19 mouse cellular contexts compared by ENCODE assay signal in the genomic region with DNA sequence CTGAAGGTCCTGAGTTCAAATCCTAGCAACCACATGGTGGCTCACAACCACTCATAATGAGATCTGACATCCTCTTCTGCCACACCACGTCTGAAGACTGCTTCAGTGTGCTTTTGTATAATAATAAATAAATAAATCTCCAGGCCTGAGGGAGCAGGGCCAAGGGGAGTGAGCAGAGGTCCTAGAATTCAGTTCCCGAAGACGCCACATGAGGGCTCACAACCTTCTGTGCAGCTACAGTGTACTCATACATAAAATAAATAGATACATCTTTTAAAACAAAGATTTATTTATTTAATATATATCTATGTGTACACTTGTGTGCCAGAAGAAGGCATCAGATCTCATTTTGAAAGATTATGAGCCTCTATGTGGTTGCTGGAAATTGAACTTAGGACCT. TPM values are rescaled to one million over a fixed set of nuclear protein-coding genes. Genes with fewer than 3 reads are reported as not detected.
DNase-seq lines count a peak whose midpoint lies in the region; ATAC-seq and TF ChIP-seq lines count a peak whose summit lies in the region.
"Had no signal": no experiment of that assay in that cellular context is flagged by ENCODE, and none has a peak within 500 bp of the region (broad histone marks: within the 10 kb centered on the region; RNA-seq: fewer than 3 reads in every experiment).

No protein-coding gene starts in this region.

- no peak for ATAC-seq in liver, postnatal 0 days
- peak; percentile 48; the same call in 1 of the 2 replicates for ATAC-seq in granulocyte monocyte progenitor cell, adult 5-6 weeks (replicated peaks; ENCODE audit: poor library complexity, severe bottlenecking)
- ATAC-seq: forebrain, embryonic 16.5 days; intestine, embryonic 16.5 days had no signal

- no peak overlapping the region for H3K4me2 ChIP-seq in liver, postnatal 0 days (ENCODE audit: low read depth, low read length)
- H3K4me2 ChIP-seq: heart, embryonic 12.5 days; hindbrain, embryonic 15.5 days; limb, embryonic 15.5 days; lung, embryonic 15.5 days had no signal

- 80% methylated on average over 3 of the region's 3 CpGs for WGBS in liver, postnatal 0 days (ENCODE audit: insufficient replicate concordance)

- 0 out of 2 replicates have a peak, but pooled peaks have one; percentile 4 for TF ChIP-seq CTCF in liver, postnatal 0 days (IDR thresholded peaks at IDR 0.05; ENCODE audit: low read depth)
- peak; percentile 10 to 37 (median 32); a peak in 1 of 6 replicates for TF ChIP-seq CTCF in MEL (IDR thresholded peaks at IDR 0.05 in 2 of 3, conservative IDR thresholded peaks at IDR 0.05 in 1 of 3; ENCODE audit: control insufficient read depth in 1 of 3, insufficient read depth in 1 of 3, low read depth in 2 of 3, low read length in 3 of 3, poor library complexity in 1 of 3, severe bottlenecking in 1 of 3)

- no peak overlapping the region for H3K27ac ChIP-seq in liver, postnatal 0 days (ENCODE audit: low read depth)
- no peak overlapping the region for H3K27ac ChIP-seq in MEL (ENCODE audit: control insufficient read depth, low read depth, low read length)
- H3K27ac ChIP-seq: hindbrain, embryonic 15.5 days; limb, embryonic 15.5 days; lung, embryonic 15.5 days had no signal

- H3K36me3 ChIP-seq in liver, postnatal 0 days (replicated peaks; ENCODE audit: insufficient read depth, low read length): peaks cover 42% of the 10 kb centered on the region
- peaks cover 0 to 27% of the 10 kb centered on the region in 2 experiments; a peak in 2 of 4 replicates for H3K36me3 ChIP-seq in MEL (ENCODE audit: control insufficient read depth in 1 of 2, insufficient read depth in 2 of 2, low read length in 2 of 2)
- H3K36me3 ChIP-seq: hindbrain, embryonic 15.5 days had no signal

- no peak overlapping the region for H3K9ac ChIP-seq in liver, postnatal 0 days (replicated peaks)
- H3K9ac ChIP-seq in MEL (ENCODE audit: control insufficient read depth, low read depth, low read length, poor library complexity, severe bottlenecking): no peak overlapping the region
- H3K9ac ChIP-seq: heart, embryonic 12.5 days; hindbrain, embryonic 15.5 days; limb, embryonic 15.5 days; lung, embryonic 15.5 days had no signal

- no peak for TF ChIP-seq EP300 in liver, postnatal 0 days (IDR thresholded peaks at IDR 0.05; ENCODE audit: low read depth)
- no peak for TF ChIP-seq EP300 in MEL (IDR thresholded peaks at IDR 0.05; ENCODE audit: low read depth in 1 of 2, low read length in 2 of 2)

- H3K4me3 ChIP-seq in liver, postnatal 0 days (ENCODE audit: low read depth, low read length): no peak overlapping the region
- no peak overlapping the region for H3K4me3 ChIP-seq in MEL (ENCODE audit: control insufficient read depth in 1 of 2, insufficient read depth in 1 of 2, low read depth in 2 of 2, low read length in 2 of 2)
- H3K4me3 ChIP-seq: heart, embryonic 12.5 days; hindbrain, embryonic 15.5 days; limb, embryonic 15.5 days; lung, embryonic 15.5 days; megakaryocyte, embryonic 14.5 days had no signal

- no peak for DNase-seq in liver, postnatal 0 days
- DNase-seq in liver (no peak), 416B (ENCODE audit: low read depth) (peak; percentile 36), MEL (ENCODE audit: low read depth, low spot score) (peak; percentile 42)
- no peak for DNase-seq in gastrocnemius, postnatal 10 days
- no peak for DNase-seq in testis, postnatal 10 days (ENCODE audit: low spot score)
- DNase-seq: adrenal gland, postnatal 10 days; cerebellum, adult 11 months; cerebellum, postnatal 10 days; heart, postnatal 14 days; thymus, postnatal 14 days had no signal

- 0 out of 2 replicates have a peak, but pooled peaks cover 2% of the 10 kb centered on the region for H3K79me2 ChIP-seq in MEL (ENCODE audit: control insufficient read depth, insufficient read depth, low read length, poor library complexity)

- no peaks in the 10 kb centered on the region for H3K27me3 ChIP-seq in liver, postnatal 0 days (ENCODE audit: insufficient read depth, low read length)
- H3K27me3 ChIP-seq in MEL (ENCODE audit: control insufficient read depth in 1 of 2, insufficient read depth in 2 of 2, low read length in 2 of 2): no peaks in the 10 kb centered on the region
- H3K27me3 ChIP-seq: heart, embryonic 12.5 days; hindbrain, embryonic 15.5 days; limb, embryonic 15.5 days; lung, embryonic 15.5 days; megakaryocyte, embryonic 14.5 days had no signal

- TF ChIP-seq RAD21 in MEL (IDR thresholded peaks at IDR 0.05; ENCODE audit: low read depth, low read length): no peak; the same call in 1 of the 2 replicates

- H3K9me3 ChIP-seq in liver, postnatal 0 days (ENCODE audit: low read length): no peaks in the 10 kb centered on the region
- no peaks in the 10 kb centered on the region for H3K9me3 ChIP-seq in MEL (replicated peaks; ENCODE audit: insufficient read depth, low read length)
- H3K9me3 ChIP-seq: heart, embryonic 12.5 days; hindbrain, embryonic 15.5 days; limb, embryonic 15.5 days; lung, embryonic 15.5 days; megakaryocyte, embryonic 14.5 days had no signal

- no peaks in the 10 kb centered on the region for H3K4me1 ChIP-seq in liver, postnatal 0 days (ENCODE audit: insufficient read depth)
- no peaks in the 10 kb centered on the region for H3K4me1 ChIP-seq in MEL (ENCODE audit: control insufficient read depth in 1 of 2, insufficient read depth in 2 of 2, low read length in 2 of 2)
- H3K4me1 ChIP-seq: heart, embryonic 12.5 days; hindbrain, embryonic 15.5 days; limb, embryonic 15.5 days; lung, embryonic 15.5 days had no signal

- TF ChIP-seq POLR2A in MEL (IDR thresholded peaks at IDR 0.05; ENCODE audit: control insufficient read depth in 1 of 2, insufficient read depth in 1 of 2, low read depth in 1 of 2, low read length in 2 of 2, poor library complexity in 1 of 2): no peak

TF ChIP-seq in MEL, 35 proteins besides CTCF, POLR2A, EP300 and RAD21:
- TF ChIP-seq SMC3 (IDR thresholded peaks at IDR 0.05; ENCODE audit: low read depth, low read length): peak; percentile 37
- TF ChIP-seq GATA1 (IDR thresholded peaks at IDR 0.05; ENCODE audit: low read depth, low read length): no peak
- TF ChIP-seq MAX (IDR thresholded peaks at IDR 0.05; ENCODE audit: low read length): no peak
- no peak for TF ChIP-seq TCF12 (IDR thresholded peaks at IDR 0.05; ENCODE audit: low read depth, low read length)
- TF ChIP-seq GABPA (IDR thresholded peaks at IDR 0.05; ENCODE audit: low read depth, low read length): no peak
- no peak for TF ChIP-seq ZKSCAN1 (IDR thresholded peaks at IDR 0.05; ENCODE audit: low read depth, low read length)
- TF ChIP-seq CHD2 (IDR thresholded peaks at IDR 0.05; ENCODE audit: low read length): no peak
TF ChIP-seq in MEL: peak in this region for 1.

RNA-seq across cellular contexts. Expression of a gene that starts 11.8 kb away (rescaled TPM):
- 1.1 and 1.5 TPM in 2 replicates for polyA plus RNA-seq in liver, postnatal 0 days (2015; fragmentation: Nextera tagmentation; extraction: Ambion mirVana)
- 5.7 and 6.7 TPM in 2 replicates for total RNA-seq in MEL (2012; rRNA removed)
- 1 to 10 TPM in 1 of 2 experiments, not detected in 1; 8.2 TPM for polyA plus RNA-seq in MEL (2012; ENCODE audit: insufficient read depth in 1 of 2, insufficient read length in 2 of 2, low read depth in 1 of 2, low replicate concordance in 2 of 2, missing spikeins in 1 of 2)
- 26.1 and 30.8 TPM in 2 replicates for total RNA-seq in granulocyte monocyte progenitor cell, adult 5-6 weeks (2014; fragmentation: Nextera tagmentation)
- 23.1 and 30.6 TPM in 2 replicates for total RNA-seq in granulocyte monocyte progenitor cell, adult 5-6 weeks (2017)
- 1 to 10 TPM; 2.4 to 3.5 TPM for total RNA-seq in gastrocnemius, postnatal 10 days (2021)

RNA-seq across cellular contexts. Expression of a gene that starts 12.0 kb away (rescaled TPM):
- 19.3 and 20.5 TPM in 2 replicates for polyA plus RNA-seq in liver, postnatal 0 days (2015; fragmentation: Nextera tagmentation; extraction: Ambion mirVana)
- total RNA-seq in MEL (2012; rRNA removed): 44.2 and 50.5 TPM in 2 replicates
- polyA plus RNA-seq in MEL (2012; ENCODE audit: insufficient read depth in 1 of 2, insufficient read length in 2 of 2, low read depth in 1 of 2, low replicate concordance in 2 of 2, missing spikeins in 1 of 2): 100 to 1,000 TPM in 1 of 2 experiments, 10 to 100 TPM in 1; 61.3 to 252 TPM
- total RNA-seq in granulocyte monocyte progenitor cell, adult 5-6 weeks (2014; fragmentation: Nextera tagmentation): 55.2 and 76.0 TPM in 2 replicates
- 106 and 126 TPM in 2 replicates for total RNA-seq in granulocyte monocyte progenitor cell, adult 5-6 weeks (2017)
- total RNA-seq in gastrocnemius, postnatal 10 days (2021): 10 to 100 TPM; 15.3 to 19.5 TPM

Comparison
In these comparisons a context has a peak if more than half of its experiments do, and no peak if none do; other contexts are left out.
1. DNase-seq: peak in 416B (single experiment) and MEL (single experiment); none in liver, postnatal 0 days (single experiment), liver (single experiment), gastrocnemius, postnatal 10 days (single experiment) and testis, postnatal 10 days (single experiment).